Mouse (Mus musculus) MEL (cell line): Measurements from ENCODE around the gene Anapc5. TPM values are rescaled to one million over a fixed set of nuclear protein-coding genes. Genes with fewer than 3 reads are reported as not detected.

Experiments used
- DNase-seq: peaks from one replicate; pipeline ENCODE4 v3.0.0; 2011; ENCODE audit warnings: low read depth, low spot score
- H3K27ac ChIP-seq: 2 replicates; pipeline ENCODE4 v1.5.1; 2012; ENCODE audit warnings: low read depth, mild to moderate bottlenecking, control low read depth, low read length, moderate library complexity; ENCODE audit not compliant: control insufficient read depth
- H3K27me3 ChIP-seq, 2 experiments: fragments of 150-350 bp in 1 of 2; sonication (generic) in 1 of 2; 2 replicates each; pipeline ENCODE4 v1.6.1; 2012; ENCODE audit warnings: low read length in 2 of 2, mild to moderate bottlenecking in 2 of 2, improper control_type of control experiment in 1 of 2, moderate library complexity in 1 of 2; ENCODE audit not compliant: insufficient read depth in 2 of 2, control insufficient read depth in 1 of 2
- H3K36me3 ChIP-seq, 2 experiments: 2 replicates each; pipeline ENCODE4 v1.6.1; 2012 to 2014; ENCODE audit warnings: low read length in 2 of 2, improper control_type of control experiment in 1 of 2, inconsistent platforms in 1 of 2, mild to moderate bottlenecking in 1 of 2; ENCODE audit not compliant: insufficient read depth in 2 of 2, control insufficient read depth in 1 of 2
- H3K4me1 ChIP-seq, 2 experiments: fragments of 150-350 bp in 1 of 2; sonication (generic) in 1 of 2; 2 replicates each; pipeline ENCODE4 v1.6.1; 2012; ENCODE audit warnings: low read length in 2 of 2, improper control_type of control experiment in 1 of 2, mild to moderate bottlenecking in 1 of 2; ENCODE audit not compliant: insufficient read depth in 2 of 2, control insufficient read depth in 1 of 2
- H3K4me3 ChIP-seq, 2 experiments: fragments of 150-350 bp in 1 of 2; sonication (generic) in 1 of 2; 2 replicates each; pipeline ENCODE4 v1.5.1; 2012; ENCODE audit warnings: low read depth in 2 of 2, low read length in 2 of 2, mild to moderate bottlenecking in 2 of 2, moderate library complexity in 2 of 2, control low read depth in 1 of 2, improper control_type of control experiment in 1 of 2; ENCODE audit not compliant: control insufficient read depth in 1 of 2, insufficient read depth in 1 of 2
- H3K79me2 ChIP-seq: 2 replicates; pipeline ENCODE4 v1.6.1; 2012; ENCODE audit warnings: mild to moderate bottlenecking, low read length, moderate library complexity; ENCODE audit not compliant: control insufficient read depth, poor library complexity, insufficient read depth
- H3K9ac ChIP-seq: 2 replicates; pipeline ENCODE4 v1.6.1; 2012; ENCODE audit warnings: low read depth, mild to moderate bottlenecking, control low read depth, low read length, moderate library complexity; ENCODE audit not compliant: control insufficient read depth, poor library complexity, severe bottlenecking
- H3K9me3 ChIP-seq: fragments of 150-350 bp; sonication (generic); replicated peaks from 2 replicates; pipeline ENCODE4 v1.6.1; 2012; ENCODE audit warnings: mild to moderate bottlenecking, low read length, improper control_type of control experiment, moderate library complexity; ENCODE audit not compliant: insufficient read depth
- BHLHE40 ChIP-seq: IDR thresholded peaks from 2 replicates; pipeline ENCODE4 v1.6.1; 2012; ENCODE audit warnings: low read depth, mild to moderate bottlenecking, inconsistent platforms, low read length, improper control_type of control experiment, borderline replicate concordance
- CHD2 ChIP-seq: IDR thresholded peaks from 2 replicates; pipeline ENCODE4 v1.6.1; 2011; ENCODE audit warnings: low read length, improper control_type of control experiment
- CTCF ChIP-seq, 3 experiments: IDR thresholded peaks in 2 of 3; conservative IDR thresholded peaks in 1 of 3; 2 replicates each; pipeline ENCODE4 v1.5.1; 2011 to 2012; ENCODE audit warnings: low read length in 3 of 3, low read depth in 2 of 3, mild to moderate bottlenecking in 2 of 3, improper control_type of control experiment in 1 of 3, inconsistent platforms in 1 of 3, mixed read lengths in 1 of 3, moderate library complexity in 1 of 3; ENCODE audit not compliant: control insufficient read depth in 1 of 3, insufficient read depth in 1 of 3, poor library complexity in 1 of 3, severe bottlenecking in 1 of 3
- E2F4 ChIP-seq: IDR thresholded peaks from 2 replicates; pipeline ENCODE4 v1.6.1; 2011; ENCODE audit warnings: low read depth, low read length, improper control_type of control experiment, borderline replicate concordance
- EP300 ChIP-seq, 2 experiments: IDR thresholded peaks; 2 replicates each; pipeline ENCODE4 v1.6.1; 2011; ENCODE audit warnings: improper control_type of control experiment in 2 of 2, low read length in 2 of 2, low read depth in 1 of 2, mild to moderate bottlenecking in 1 of 2
- GABPA ChIP-seq: IDR thresholded peaks from 2 replicates; pipeline ENCODE4 v1.6.1; 2012; ENCODE audit warnings: low read depth, mild to moderate bottlenecking, inconsistent platforms, low read length, improper control_type of control experiment, moderate library complexity
- GATA1 ChIP-seq: IDR thresholded peaks from 2 replicates; pipeline ENCODE4 v1.6.1; 2011; ENCODE audit warnings: low read depth, low read length, improper control_type of control experiment
- KAT2A ChIP-seq: conservative IDR thresholded peaks from 2 replicates; pipeline ENCODE4 v1.6.1; 2012; ENCODE audit warnings: low read depth, low read length, improper control_type of control experiment, inconsistent platforms
- MAX ChIP-seq: IDR thresholded peaks from 2 replicates; pipeline ENCODE4 v1.6.1; 2011; ENCODE audit warnings: low read length, improper control_type of control experiment
- MAZ ChIP-seq: IDR thresholded peaks from 2 replicates; pipeline ENCODE4 v1.6.1; 2012; ENCODE audit warnings: low read depth, mild to moderate bottlenecking, inconsistent platforms, low read length, improper control_type of control experiment
- MEF2A ChIP-seq: IDR thresholded peaks from 2 replicates; pipeline ENCODE4 v1.6.1; 2014; ENCODE audit warnings: low read depth, mild to moderate bottlenecking, inconsistent platforms, low read length, improper control_type of control experiment; ENCODE audit not compliant: poor library complexity, insufficient replicate concordance, severe bottlenecking; ENCODE audit errors: extremely low read depth
- MXI1 ChIP-seq: IDR thresholded peaks from 2 replicates; pipeline ENCODE4 v1.6.1; 2011; ENCODE audit warnings: mild to moderate bottlenecking, low read depth, low read length, improper control_type of control experiment
- MYC ChIP-seq: IDR thresholded peaks from 2 replicates; pipeline ENCODE4 v1.6.1; 2011; ENCODE audit warnings: low read depth, mild to moderate bottlenecking, low read length, improper control_type of control experiment, moderate library complexity
- NELFE ChIP-seq: IDR thresholded peaks from 2 replicates; pipeline ENCODE4 v1.6.1; 2011; ENCODE audit warnings: low read depth, low read length, improper control_type of control experiment
- NRF1 ChIP-seq: IDR thresholded peaks from 2 replicates; pipeline ENCODE4 v1.6.1; 2014; ENCODE audit warnings: low read depth, mild to moderate bottlenecking, inconsistent platforms, low read length, improper control_type of control experiment, moderate library complexity; ENCODE audit not compliant: poor library complexity, insufficient read depth, severe bottlenecking
- POLR2A ChIP-seq, 2 experiments: IDR thresholded peaks; 2 replicates each; pipeline ENCODE4 v1.6.1; 2011 to 2012; ENCODE audit warnings: low read length in 2 of 2, mild to moderate bottlenecking in 2 of 2, control low read depth in 1 of 2, improper control_type of control experiment in 1 of 2, low read depth in 1 of 2, moderate library complexity in 1 of 2; ENCODE audit not compliant: control insufficient read depth in 1 of 2, insufficient read depth in 1 of 2, poor library complexity in 1 of 2
- POLR2AphosphoS5 ChIP-seq: IDR thresholded peaks from 2 replicates; pipeline ENCODE4 v1.6.1; 2012; ENCODE audit warnings: low read depth, borderline replicate concordance, mild to moderate bottlenecking, inconsistent platforms, low read length, moderate library complexity, mixed read lengths
- RAD21 ChIP-seq: IDR thresholded peaks from 2 replicates; pipeline ENCODE4 v1.6.1; 2011; ENCODE audit warnings: mild to moderate bottlenecking, low read depth, low read length, improper control_type of control experiment
- RCOR1 ChIP-seq: IDR thresholded peaks from 2 replicates; pipeline ENCODE4 v1.6.1; 2012; ENCODE audit warnings: low read depth, mild to moderate bottlenecking, inconsistent platforms, low read length, improper control_type of control experiment
- SIN3A ChIP-seq: IDR thresholded peaks from 2 replicates; pipeline ENCODE4 v1.6.1; 2012; ENCODE audit warnings: low read length, improper control_type of control experiment, inconsistent platforms
- TCF12 ChIP-seq: IDR thresholded peaks from 2 replicates; pipeline ENCODE4 v1.6.1; 2014; ENCODE audit warnings: low read depth, mild to moderate bottlenecking, inconsistent platforms, low read length, improper control_type of control experiment, moderate library complexity
- USF1 ChIP-seq: IDR thresholded peaks from 2 replicates; pipeline ENCODE4 v1.6.1; 2014; ENCODE audit warnings: low read depth, mild to moderate bottlenecking, inconsistent platforms, low read length, improper control_type of control experiment, moderate library complexity
- USF2 ChIP-seq, 2 experiments: IDR thresholded peaks; 2 replicates each; pipeline ENCODE4 v1.6.1; 2011 to 2012; ENCODE audit warnings: improper control_type of control experiment in 2 of 2, low read length in 2 of 2, borderline replicate concordance in 1 of 2, inconsistent platforms in 1 of 2, low read depth in 1 of 2, mild to moderate bottlenecking in 1 of 2; ENCODE audit not compliant: insufficient read depth in 1 of 2
- ZC3H11A ChIP-seq: IDR thresholded peaks from 2 replicates; pipeline ENCODE4 v1.6.1; 2012; ENCODE audit warnings: low read depth, mild to moderate bottlenecking, inconsistent platforms, low read length, improper control_type of control experiment
- ZKSCAN1 ChIP-seq: IDR thresholded peaks from 2 replicates; pipeline ENCODE4 v1.6.1; 2012; ENCODE audit warnings: low read depth, mild to moderate bottlenecking, inconsistent platforms, low read length, improper control_type of control experiment, moderate library complexity
- ZMIZ1 ChIP-seq: IDR thresholded peaks from 2 replicates; pipeline ENCODE4 v1.6.1; 2012; ENCODE audit warnings: low read depth, mild to moderate bottlenecking, inconsistent platforms, low read length, improper control_type of control experiment, moderate library complexity
- ZNF384 ChIP-seq: IDR thresholded peaks from 2 replicates; pipeline ENCODE4 v1.6.1; 2012; ENCODE audit warnings: low read depth, mild to moderate bottlenecking, inconsistent platforms, low read length, improper control_type of control experiment
- polyA plus RNA-seq, 2 experiments: library from polyadenylated mRNA; stranded (reverse) in 1 of 2; unstranded in 1 of 2; fragments of >175 nt in 1 of 2; fragments of >200 nt in 1 of 2; gene quantifications; 2 replicates each; pipeline versions ENCODE4 v1.2.1 to v1.2.4; 2012; ENCODE audit warnings: low replicate concordance in 2 of 2, low read depth in 1 of 2; ENCODE audit not compliant: insufficient read length in 2 of 2, insufficient read depth in 1 of 2, missing spikeins in 1 of 2
- total RNA-seq: library from RNA; depleted of rRNA; stranded (reverse); fragments of 300-350 nt; gene quantifications from 2 replicates; pipeline ENCODE4 v1.2.3, GENCODE M21; 2012

Anapc5 gene
- total and polyA plus RNA-seq, 3 experiments = 244 to 390 TPM; not detected in 1

DNA sequence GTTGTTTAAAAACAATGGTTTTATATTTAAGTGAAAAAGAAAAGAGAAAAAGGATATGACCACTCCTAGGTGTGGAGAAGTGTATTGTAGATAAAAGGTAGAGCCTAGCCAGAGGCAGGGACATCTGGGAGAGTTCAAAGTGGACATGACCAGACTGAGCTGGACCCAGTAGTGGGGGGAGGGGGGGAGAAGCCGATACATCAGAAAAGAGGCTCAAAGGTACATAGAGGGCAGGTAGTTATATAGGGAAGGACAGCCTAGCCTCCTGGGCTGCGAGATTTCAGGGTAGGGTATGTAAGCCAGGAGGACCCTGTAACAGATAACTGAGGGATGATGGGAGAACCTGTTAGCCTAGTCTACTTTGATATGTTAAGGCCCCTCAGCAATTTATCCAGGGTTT is 31.5 kb upstream of the Anapc5 start:
- no peaks in the 10 kb centered on the region for H3K9me3 ChIP-seq
- TF ChIP-seq KAT2A = no peak
- no peak for TF ChIP-seq E2F4
- TF ChIP-seq EP300 (IDR thresholded peaks at IDR 0.05; ENCODE audit: low read depth in 1 of 2, low read length in 2 of 2) = no peak
- TF ChIP-seq TCF12 = no peak
- no peak for TF ChIP-seq ZC3H11A
- TF ChIP-seq CHD2 = no peak
- TF ChIP-seq, all 39 proteins: peak for 0
- Histone ChIP-seq H3K27ac (no peak overlapping the region), H3K4me3 (no peak overlapping the region), H3K4me1 (peaks cover 3 to 13% of the 10 kb centered on the region in 2 experiments; a peak in 3 of 4 replicates), H3K36me3 (peaks cover 0 to 16% of the 10 kb centered on the region in 2 experiments; a peak in 2 of 4 replicates), H3K27me3 (no peaks in the 10 kb centered on the region), H3K79me2 (peaks cover 16% of the 10 kb centered on the region), H3K9ac (no peak overlapping the region)
- DNase-seq = no peak

DNA sequence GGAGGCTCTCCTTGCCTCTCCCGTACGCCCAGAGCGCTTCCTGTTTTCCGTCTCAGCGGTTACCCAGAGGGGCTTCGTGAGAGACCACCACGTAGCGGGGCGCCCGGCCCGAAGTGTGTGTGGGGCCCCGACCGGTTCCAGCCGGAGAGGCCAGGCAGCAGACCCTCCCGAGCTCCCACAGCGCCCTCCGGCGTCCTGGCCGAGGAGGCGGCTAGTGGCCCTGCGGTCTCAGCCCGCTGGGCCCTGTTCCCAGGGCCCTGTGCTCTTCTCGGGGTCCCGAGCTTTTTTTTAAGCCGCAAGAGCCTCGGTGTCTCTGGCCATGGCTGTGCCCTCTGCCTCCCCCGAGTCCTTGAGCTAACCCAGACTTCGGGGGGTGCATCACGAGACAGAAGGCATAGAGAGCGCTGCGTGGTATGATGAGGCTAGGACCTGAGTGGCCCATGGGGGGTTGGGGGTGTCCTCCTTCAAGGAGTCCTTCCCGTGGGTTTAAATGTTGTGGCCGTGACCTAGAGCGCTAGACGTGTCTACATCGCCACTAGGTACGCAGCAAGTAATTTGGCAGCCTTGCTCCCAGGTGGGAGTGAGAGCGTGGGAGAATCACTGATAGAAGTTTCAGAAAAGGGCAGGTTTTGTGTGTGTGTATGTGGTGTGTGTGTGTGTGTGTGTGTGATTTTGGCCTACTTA is 29.3 kb upstream of the Anapc5 start:
- DNase-seq = no peak
- peaks cover 5 to 13% of the 10 kb centered on the region in 2 experiments; a peak in 3 of 4 replicates for H3K4me1 ChIP-seq

More for the DNA sequence above, 29.3 kb upstream of the Anapc5 start:
- H3K79me2 ChIP-seq = peaks cover 16% of the 10 kb centered on the region
- H3K4me3 ChIP-seq = peak overlapping the region; percentile 82 to 89
- no peaks in the 10 kb centered on the region for H3K9me3 ChIP-seq
- peaks cover 0 to 15% of the 10 kb centered on the region in 2 experiments; a peak in 2 of 4 replicates for H3K36me3 ChIP-seq
- H3K9ac ChIP-seq = peak overlapping the region; percentile 91
- no peaks in the 10 kb centered on the region for H3K27me3 ChIP-seq
- no peak for TF ChIP-seq MAX
- TF ChIP-seq ZMIZ1 = no peak
- TF ChIP-seq POLR2A (IDR thresholded peaks at IDR 0.05; ENCODE audit: control insufficient read depth in 1 of 2, insufficient read depth in 1 of 2, low read depth in 1 of 2, low read length in 2 of 2, poor library complexity in 1 of 2) = no peak
- TF ChIP-seq RAD21 = no peak; the same call in 1 of the 2 replicates
- TF ChIP-seq E2F4 = no peak
- TF ChIP-seq SIN3A = no peak
- TF ChIP-seq BHLHE40 = no peak
- no peak for TF ChIP-seq ZKSCAN1
- TF ChIP-seq POLR2AphosphoS5 = 0 out of 2 replicates have a peak, but pooled peaks have one; percentile 8
- TF ChIP-seq USF1 = no peak
- TF ChIP-seq MXI1 = 0 out of 2 replicates have a peak, but pooled peaks have one; percentile 7
- no peak for TF ChIP-seq RCOR1
- 0 out of 2 replicates have a peak, but pooled peaks have one; percentile 0 for TF ChIP-seq MAZ
- TF ChIP-seq USF2 (IDR thresholded peaks at IDR 0.05; ENCODE audit: borderline replicate concordance in 1 of 2, insufficient read depth in 1 of 2, low read depth in 1 of 2, low read length in 2 of 2) = no peak
- TF ChIP-seq NRF1 = no peak
- TF ChIP-seq MYC = no peak
- no peak for TF ChIP-seq ZNF384
- TF ChIP-seq ZC3H11A = no peak
- no peak for TF ChIP-seq GABPA
- TF ChIP-seq TCF12 = no peak
- no peak for TF ChIP-seq MEF2A
- no peak for TF ChIP-seq GATA1
- TF ChIP-seq NELFE = no peak
- TF ChIP-seq CTCF (IDR thresholded peaks at IDR 0.05 in 2 of 3, conservative IDR thresholded peaks at IDR 0.05 in 1 of 3; ENCODE audit: control insufficient read depth in 1 of 3, insufficient read depth in 1 of 3, low read depth in 2 of 3, low read length in 3 of 3, poor library complexity in 1 of 3, severe bottlenecking in 1 of 3) = peak in 2 of 3 experiments; percentile 33 to 45; a peak in 3 of 6 replicates
- H3K27ac ChIP-seq = peak overlapping the region; percentile 61
